Mouse (Mus musculus) limb, embryonic 12.5 days (tissue): ENCODE measurements around the gene Appl2. TPM values are rescaled to one million over a fixed set of nuclear protein-coding genes. Genes with fewer than 3 reads are reported as not detected.

ENCODE experiments used
- ATAC-seq: fragments of 200-750 bp; cut with Nextera tagmentation; 2 replicates; pipeline ENCODE4 v1.8.0; 2017; ENCODE audit warnings: low read depth, moderate TSS enrichment; ENCODE audit not compliant: insufficient number of reproducible peaks, insufficient read depth, low FRiP score, low TSS enrichment
- H3K27ac ChIP-seq: fragments of 300-500 bp; sonication (generic); 2 replicates; pipeline ENCODE4 v1.5.1; 2016; ENCODE audit warnings: mild to moderate bottlenecking, moderate library complexity
- H3K27me3 ChIP-seq: fragments of 300-500 bp; sonication (generic); 2 replicates; pipeline ENCODE4 v1.6.1; 2016; ENCODE audit warnings: mild to moderate bottlenecking, moderate library complexity
- H3K36me3 ChIP-seq: fragments of 300-500 bp; sonication (generic); 2 replicates; pipeline ENCODE4 v1.6.1; 2016; ENCODE audit warnings: mild to moderate bottlenecking, moderate library complexity
- H3K4me1 ChIP-seq: fragments of 300-500 bp; sonication (generic); replicated peaks from 2 replicates; pipeline ENCODE4 v1.6.1; 2016
- H3K4me2 ChIP-seq: fragments of 300-500 bp; sonication (generic); 2 replicates; pipeline ENCODE4 v1.6.1; 2016; ENCODE audit warnings: mild to moderate bottlenecking, moderate library complexity
- H3K4me3 ChIP-seq: fragments of 300-500 bp; sonication (generic); replicated peaks from 2 replicates; pipeline ENCODE4 v1.5.1; 2016; ENCODE audit warnings: mild to moderate bottlenecking
- H3K9ac ChIP-seq: fragments of 300-500 bp; sonication (generic); replicated peaks from 2 replicates; pipeline ENCODE4 v1.6.1; 2016; ENCODE audit warnings: mild to moderate bottlenecking, moderate library complexity
- H3K9me3 ChIP-seq: fragments of 300-500 bp; sonication (generic); 2 replicates; pipeline ENCODE4 v1.6.1; 2016; ENCODE audit warnings: mild to moderate bottlenecking, moderate library complexity
- polyA plus RNA-seq: library from polyadenylated mRNA; unstranded; fragments of >200 nt; fragmentation: Nextera tagmentation; extraction: Ambion mirVana; gene quantifications from 2 replicates; pipeline ENCODE4 v1.2.1, GENCODE M21; 2016

Gene Appl2
- polyA plus RNA-seq, 1 experiment from 2014 or later: 74.0 TPM

DNA sequence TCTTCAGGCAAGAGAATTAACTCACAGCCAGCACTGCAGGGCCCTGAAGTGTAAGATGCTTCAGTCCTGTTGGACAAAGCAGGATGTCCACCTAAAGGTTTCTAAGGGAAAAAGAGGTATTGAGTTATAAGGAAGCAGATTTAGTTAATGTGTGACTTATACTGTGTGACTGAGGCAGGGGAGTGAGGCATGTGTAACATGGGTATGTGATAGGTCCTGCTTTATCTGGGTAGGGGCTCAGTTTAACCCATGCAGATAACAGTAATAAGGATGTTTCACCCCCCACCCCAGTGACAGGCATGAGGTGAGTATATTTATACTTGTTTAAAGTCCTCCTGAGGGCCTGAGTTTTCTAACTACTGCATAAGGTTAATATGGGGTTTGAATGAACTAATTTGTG lies 85.5 kb downstream of the Appl2 start:
- peaks cover 94% of the 10 kb centered on the region for H3K36me3 ChIP-seq
- no peak for ATAC-seq
- no peak overlapping the region for H3K9ac ChIP-seq
- H3K9me3 ChIP-seq: no peaks in the 10 kb centered on the region
- H3K4me1 ChIP-seq: no peaks in the 10 kb centered on the region
- H3K4me3 ChIP-seq: no peak overlapping the region
- no peaks in the 10 kb centered on the region for H3K27me3 ChIP-seq
- no peak overlapping the region for H3K27ac ChIP-seq
- H3K4me2 ChIP-seq: no peak overlapping the region

Other genes with a start within 250 kb of the Appl2 start
- gene Aldh1l2, start 114.6 kb downstream of the Appl2 start, polyA plus RNA-seq: 2.1 TPM in 2 replicates
- gene Washc4, start 105.0 kb downstream of the Appl2 start, polyA plus RNA-seq: 37.3 and 39.1 TPM in 2 replicates
- 43.9 and 45.1 TPM in 2 replicates for gene 1500009L16Rik, start 74.1 kb upstream of the Appl2 start, polyA plus RNA-seq